34 mouse cellular contexts compared by ENCODE assay signal in the genomic region with DNA sequence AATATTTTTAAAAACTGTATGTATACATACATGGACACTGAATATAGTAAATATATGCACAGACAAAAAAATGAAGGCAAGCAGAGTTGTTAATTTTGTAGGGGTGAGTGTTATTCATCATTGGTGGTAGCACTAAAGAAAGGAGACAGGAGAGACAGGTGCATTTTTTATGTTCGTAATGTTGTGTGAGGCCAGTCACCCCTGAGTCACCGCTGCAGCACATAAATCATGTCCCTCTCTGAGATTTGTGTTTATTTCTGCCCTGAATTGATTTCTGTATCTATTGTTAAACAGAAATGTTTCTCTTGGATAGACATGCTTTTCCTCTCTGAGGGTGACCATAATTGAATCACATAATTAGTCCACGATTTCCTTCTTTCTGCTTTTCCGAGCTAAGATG. TPM values are rescaled to one million over a fixed set of nuclear protein-coding genes. Genes with fewer than 3 reads are reported as not detected.
"Had no signal": no experiment of that assay in that cellular context is flagged by ENCODE, and none has a peak within 500 bp of the region (broad histone marks: within the 10 kb centered on the region; RNA-seq: fewer than 3 reads in every experiment).

No protein-coding gene starts in this region.

- H3K36me3 ChIP-seq: heart, embryonic 13.5 days; heart, embryonic 15.5 days; hindbrain, embryonic 10.5 days; hindbrain, embryonic 12.5 days; intestine, embryonic 15.5 days; kidney, embryonic 15.5 days; limb, embryonic 10.5 days; limb, embryonic 12.5 days; liver, embryonic 13.5 days; liver, embryonic 15.5 days had no signal

- DNase-seq: gastrocnemius, adult 2 months; gastrocnemius, postnatal 10 days; gastrocnemius, postnatal 25 days; heart, adult 2 months; heart, postnatal 14 days; heart, postnatal 4 days; kidney, adult 18-20 months; kidney, adult 8-10 months; kidney, postnatal 14 days; kidney, postnatal 4 days; liver; liver, embryonic 13.5 days; liver, postnatal 0 days had no signal

- H3K4me3 ChIP-seq: gastrocnemius, adult 2 months; heart, adult 2 months; heart, embryonic 13.5 days; heart, embryonic 15.5 days; hindbrain, embryonic 10.5 days; hindbrain, embryonic 12.5 days; intestine, embryonic 15.5 days; kidney, embryonic 15.5 days; layer of hippocampus, adult 2 months; left cerebral cortex, adult 2 months; limb, embryonic 10.5 days; limb, embryonic 12.5 days; liver, embryonic 13.5 days; liver, embryonic 15.5 days had no signal

- H3K27me3 ChIP-seq: heart, embryonic 13.5 days; heart, embryonic 15.5 days; hindbrain, embryonic 12.5 days; intestine, embryonic 15.5 days; kidney, embryonic 15.5 days; limb, embryonic 12.5 days; liver, embryonic 13.5 days; liver, embryonic 15.5 days had no signal

RNA-seq across cellular contexts. Expression of gene BC016579, which starts 21.4 kb away (rescaled TPM):
- total RNA-seq: gastrocnemius, adult 2 months; gastrocnemius, postnatal 10 days; gastrocnemius, postnatal 25 days; gastrocnemius, postnatal 4 days; heart, adult 2 months; heart, postnatal 14 days; heart, postnatal 4 days; layer of hippocampus, postnatal 10 days had no signal
- polyA plus RNA-seq: heart, adult 2 months; heart, embryonic 13.5 days; heart, embryonic 15.5 days; heart, postnatal 0 days; hindbrain, embryonic 10.5 days; hindbrain, embryonic 12.5 days; hindbrain, embryonic 14.5 days; hindbrain, embryonic 16.5 days; inflammation-experienced regulatory T-cells, adult 6 months; limb, embryonic 10.5 days had no signal

RNA-seq across cellular contexts. Expression of gene Gcsam, which starts 22.2 kb away (rescaled TPM):
- total RNA-seq: gastrocnemius, adult 2 months; granulocyte monocyte progenitor cell, adult 5-6 weeks; layer of hippocampus, adult 2 months; layer of hippocampus, postnatal 10 days; layer of hippocampus, postnatal 25 days; left cerebral cortex, adult 2 months; left cerebral cortex, postnatal 14 days; left cerebral cortex, postnatal 36 days had no signal
- polyA plus RNA-seq: heart, embryonic 13.5 days; hindbrain, embryonic 12.5 days; hindbrain, embryonic 16.5 days; limb, embryonic 10.5 days had no signal
